Mouse (Mus musculus) heart, embryonic 10.5 days (tissue): Measurements from ENCODE around the gene Map4k5. TPM values are rescaled to one million over a fixed set of nuclear protein-coding genes. Genes with fewer than 3 reads are reported as not detected.

ENCODE experiments used
- DNase-seq: peaks from one replicate; pipeline ENCODE4 v3.0.0-alpha.2; 2017; ENCODE audit warnings: low spot score
- H3K27ac ChIP-seq: fragments of 300-500 bp; sonication (generic); 2 replicates; pipeline ENCODE4 v1.5.1; 2016; ENCODE audit warnings: mild to moderate bottlenecking
- H3K27me3 ChIP-seq: fragments of 300-500 bp; sonication (generic); 2 replicates; pipeline ENCODE4 v1.6.1; 2016; ENCODE audit warnings: mild to moderate bottlenecking; ENCODE audit not compliant: poor library complexity, insufficient read depth, severe bottlenecking
- H3K36me3 ChIP-seq: fragments of 300-500 bp; sonication (generic); 2 replicates; pipeline ENCODE4 v1.6.1; 2016; ENCODE audit warnings: mild to moderate bottlenecking, moderate library complexity
- H3K4me1 ChIP-seq: fragments of 300-500 bp; sonication (generic); 2 replicates; pipeline ENCODE4 v1.6.1; 2016; ENCODE audit warnings: mild to moderate bottlenecking
- H3K4me3 ChIP-seq: fragments of 300-500 bp; sonication (generic); 2 replicates; pipeline ENCODE4 v1.5.1; 2016; ENCODE audit warnings: mild to moderate bottlenecking, moderate library complexity
- H3K9me3 ChIP-seq: fragments of 300-500 bp; sonication (generic); 2 replicates; pipeline ENCODE4 v1.6.1; 2016; ENCODE audit warnings: mild to moderate bottlenecking, moderate library complexity
- WGBS: fragments of 180-500 bp; shearing (Covaris S2); methylation state at CpG from one replicate; pipeline ENCODE4 v1.1.7; 2016; 5-methylcytosine and 5-hydroxymethylcytosine counted together
- polyA plus RNA-seq: library from polyadenylated mRNA; unstranded; fragments of >200 nt; fragmentation: Nextera tagmentation; extraction: Ambion mirVana; gene quantifications from 2 replicates; pipeline ENCODE4 v1.2.1, GENCODE M21; 2016

Map4k5 gene
- polyA plus RNA-seq, 1 experiment from 2014 or later = 32.3 TPM

- no peak for DNase-seq
- no peak overlapping the region for H3K27ac ChIP-seq
- H3K27me3 ChIP-seq = no peaks in the 10 kb centered on the region; the same call in 1 of the 2 replicates
- peaks cover 18% of the 10 kb centered on the region for H3K4me1 ChIP-seq
- H3K36me3 ChIP-seq = no peaks in the 10 kb centered on the region
- no peaks in the 10 kb centered on the region for H3K9me3 ChIP-seq
- no peak overlapping the region for H3K4me3 ChIP-seq
- 87% methylated on average over 5 of the region's 5 CpGs for WGBS
These were observed 104.6 kb downstream of the Map4k5 start for GRCm38 (mm10) chr12:69788380-69788779.

DNA sequence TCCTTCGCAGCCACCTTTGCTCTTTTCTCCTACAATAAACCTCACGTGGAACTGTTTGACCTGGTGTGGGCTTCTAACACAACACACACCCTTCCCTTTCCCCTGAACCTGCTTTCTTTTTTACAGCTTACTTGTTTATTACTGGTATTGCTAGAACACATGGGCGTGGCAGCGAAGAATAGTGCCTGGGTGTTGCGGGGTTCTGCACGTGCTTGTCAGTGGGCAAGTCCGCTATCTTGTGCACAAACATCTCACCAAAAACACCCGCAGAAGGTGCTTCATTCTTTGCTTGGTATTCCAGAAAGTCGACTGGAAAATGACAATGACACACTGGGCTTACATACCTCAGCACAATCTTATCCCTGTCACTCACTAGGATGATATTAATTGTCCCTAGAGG lies 107.5 kb downstream of the Map4k5 start:
- peaks cover 25% of the 10 kb centered on the region for H3K4me1 ChIP-seq
- DNase-seq = no peak
- H3K9me3 ChIP-seq = no peaks in the 10 kb centered on the region
- H3K36me3 ChIP-seq = no peaks in the 10 kb centered on the region
- 83% methylated on average over 9 of the region's 9 CpGs for WGBS
- H3K4me3 ChIP-seq = no peak overlapping the region
- H3K27me3 ChIP-seq = no peaks in the 10 kb centered on the region; the same call in 1 of the 2 replicates
- H3K27ac ChIP-seq = no peak overlapping the region

DNA sequence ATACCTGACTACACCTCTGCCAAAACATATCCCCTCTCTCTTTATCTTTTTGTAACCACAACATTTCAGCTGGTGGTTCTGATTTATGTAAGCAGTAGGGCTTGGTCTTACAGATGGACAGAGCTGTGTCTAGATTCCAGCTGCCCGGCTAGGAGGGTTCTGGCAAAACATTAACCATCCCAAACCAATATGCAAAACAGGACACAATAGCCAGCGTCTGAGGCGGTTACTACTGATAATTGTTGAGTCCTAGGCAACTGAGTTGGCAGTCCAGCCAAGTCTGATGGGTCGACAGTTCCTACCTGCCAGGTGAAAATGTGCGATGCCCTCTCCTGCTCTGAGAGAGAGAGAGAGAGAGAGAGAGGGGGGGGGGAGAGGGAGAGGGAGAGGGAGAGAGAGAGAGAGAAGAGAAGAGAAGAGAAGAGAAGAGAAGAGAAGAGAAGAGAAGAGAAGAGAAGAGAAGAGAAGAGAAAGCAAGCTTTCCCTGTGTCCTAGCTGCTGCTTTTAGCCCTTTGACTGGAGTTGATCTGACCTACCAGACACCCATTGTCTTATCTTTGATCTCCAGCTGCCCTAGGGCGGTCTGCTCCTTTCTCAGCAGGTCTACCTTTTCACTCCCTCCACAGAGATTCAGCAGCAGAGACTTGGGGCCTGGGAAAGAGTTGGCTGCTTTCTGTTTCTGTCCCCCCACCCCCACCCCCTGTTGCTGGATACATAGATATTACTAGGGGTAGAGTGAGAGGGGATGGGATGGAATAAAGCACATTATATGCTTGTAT lies 109.6 kb downstream of the Map4k5 start:
- 53% methylated on average over 6 of the region's 6 CpGs for WGBS
- peak overlapping the region; percentile 69; the same call in 1 of the 2 replicates for H3K27ac ChIP-seq
- no peaks in the 10 kb centered on the region for H3K36me3 ChIP-seq
- peak; percentile 85 for DNase-seq
- no peaks in the 10 kb centered on the region for H3K9me3 ChIP-seq
- no peak overlapping the region for H3K4me3 ChIP-seq
- peaks cover 21% of the 10 kb centered on the region for H3K4me1 ChIP-seq
- H3K27me3 ChIP-seq = no peaks in the 10 kb centered on the region

DNA sequence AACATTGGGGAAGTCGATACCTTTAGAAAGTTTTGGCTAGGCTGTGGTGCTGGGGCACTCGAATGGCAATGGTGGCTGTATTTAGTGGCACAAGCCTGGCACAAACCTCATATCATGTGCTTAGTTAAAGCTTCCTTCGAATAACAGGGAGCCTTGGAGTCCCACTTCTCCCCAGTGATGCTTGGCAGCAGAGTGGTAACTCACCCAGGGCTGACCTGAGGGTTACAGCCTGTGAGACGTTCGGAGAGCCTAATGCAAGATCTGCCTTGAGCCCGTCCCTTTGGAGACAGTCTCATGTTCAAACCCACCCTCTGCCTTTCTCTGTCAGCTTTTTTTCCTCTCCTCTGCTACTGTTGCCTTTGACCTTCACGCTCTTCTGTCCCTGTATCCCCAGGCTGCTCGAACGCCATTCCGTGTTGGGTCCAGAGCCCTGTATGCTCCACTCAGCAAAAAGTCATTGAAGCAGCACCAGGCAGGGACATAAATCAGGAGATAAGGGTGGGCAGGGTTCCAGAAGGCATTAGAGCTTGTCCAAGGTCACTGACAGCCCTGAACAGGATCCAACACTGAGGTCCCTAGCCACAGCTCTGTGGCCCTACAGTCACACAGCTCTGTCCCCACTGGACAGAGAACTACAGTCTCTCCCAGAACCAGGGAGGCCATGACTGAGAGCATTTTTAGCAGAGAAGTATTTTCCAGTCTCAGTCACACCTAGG lies 110.9 kb downstream of the Map4k5 start:
- Histone ChIP-seq H3K36me3 (no peaks in the 10 kb centered on the region), H3K4me3 (no peak overlapping the region), H3K27me3 (no peaks in the 10 kb centered on the region), H3K27ac (peak overlapping the region; percentile 72), H3K9me3 (no peaks in the 10 kb centered on the region), H3K4me1 (peaks cover 24% of the 10 kb centered on the region)
- WGBS = 77% methylated on average over 10 of the region's 10 CpGs
- DNase-seq = no peak

DNA sequence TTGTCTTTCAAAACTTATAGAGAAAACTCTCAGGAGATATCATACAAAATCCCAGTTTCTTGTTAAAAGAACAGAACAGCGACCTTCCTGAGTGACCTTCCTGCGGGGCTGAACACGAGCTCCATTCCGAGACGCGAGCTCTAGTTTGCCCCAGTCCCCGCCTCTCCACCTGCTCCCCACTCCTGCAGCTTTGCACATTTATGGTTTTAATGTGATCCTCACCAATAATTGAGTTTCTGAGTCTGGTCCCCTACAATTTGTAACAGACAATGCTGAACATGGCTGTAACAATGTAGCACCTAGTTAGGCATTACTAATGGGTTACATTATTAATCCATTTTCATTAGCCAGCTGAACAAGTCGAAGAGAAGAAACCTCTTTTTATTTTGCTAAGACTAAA lies 111.5 kb downstream of the Map4k5 start:
- H3K27ac ChIP-seq = no peak overlapping the region
- H3K36me3 ChIP-seq = no peaks in the 10 kb centered on the region
- DNase-seq = no peak
- H3K4me1 ChIP-seq = peaks cover 30% of the 10 kb centered on the region
- no peak overlapping the region for H3K4me3 ChIP-seq
- 86% methylated on average over 8 of the region's 8 CpGs for WGBS
- no peaks in the 10 kb centered on the region for H3K27me3 ChIP-seq
- H3K9me3 ChIP-seq = no peaks in the 10 kb centered on the region

DNA sequence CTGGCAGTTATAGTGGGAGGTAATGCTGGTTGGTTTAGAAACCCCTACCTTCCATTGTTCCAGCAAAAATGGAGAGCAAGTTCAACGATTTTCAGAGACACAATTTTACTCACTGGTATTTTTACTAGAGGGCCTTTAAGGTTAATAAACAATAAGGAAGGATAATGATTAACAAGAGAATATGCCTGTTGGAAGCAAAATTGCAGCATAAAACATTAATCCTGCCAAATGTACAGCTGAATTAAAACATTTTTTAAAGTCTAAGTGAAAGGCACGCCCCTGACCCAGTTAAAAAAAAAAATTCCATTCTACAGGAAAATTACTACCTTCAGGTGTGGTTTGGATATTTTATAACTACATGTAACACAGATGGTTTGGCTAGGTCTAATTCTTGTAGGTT lies 115.0 kb downstream of the Map4k5 start:
- Histone ChIP-seq H3K27ac (no peak overlapping the region), H3K27me3 (no peaks in the 10 kb centered on the region), H3K36me3 (no peaks in the 10 kb centered on the region), H3K4me3 (no peak overlapping the region), H3K4me1 (peaks cover 22% of the 10 kb centered on the region), H3K9me3 (no peaks in the 10 kb centered on the region)
- DNase-seq = no peak
- 76% methylated on average over 2 of the region's 2 CpGs for WGBS

GRCm38 (mm10) chr12:69777341-69777730 lies 115.7 kb downstream of the Map4k5 start:
- Histone ChIP-seq H3K4me3 (no peak overlapping the region), H3K4me1 (peaks cover 19% of the 10 kb centered on the region), H3K9me3 (no peaks in the 10 kb centered on the region), H3K27me3 (no peaks in the 10 kb centered on the region), H3K27ac (no peak overlapping the region), H3K36me3 (no peaks in the 10 kb centered on the region)
- WGBS = 84% methylated on average over 6 of the region's 6 CpGs
- DNase-seq = no peak

- no peaks in the 10 kb centered on the region for H3K36me3 ChIP-seq
- no peak for DNase-seq
- WGBS = 68% methylated on average over 11 of the region's 11 CpGs
These were observed 116.2 kb downstream of the Map4k5 start for GRCm38 (mm10) chr12:69776607-69777340.

DNA sequence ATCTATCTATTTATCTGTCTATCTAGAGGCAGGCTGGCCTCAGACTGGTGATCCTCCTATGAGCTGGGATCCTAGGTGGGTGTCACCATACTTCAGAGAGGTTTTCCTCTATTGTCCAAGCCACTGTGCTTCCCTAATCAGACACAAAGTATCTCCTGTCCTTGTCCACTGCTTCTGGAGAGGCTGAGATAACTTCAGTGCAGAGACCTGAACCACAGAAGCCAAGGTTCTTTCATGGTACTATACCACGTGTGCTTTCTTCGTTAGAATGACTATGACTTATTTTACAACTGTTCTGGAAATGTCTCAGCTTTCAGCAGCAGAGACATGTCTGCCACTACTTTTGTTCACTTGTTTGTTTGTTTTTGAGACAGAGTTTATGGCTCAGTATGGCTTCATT lies 124.2 kb downstream of the Map4k5 start:
- 78% methylated on average over 2 of the region's 2 CpGs for WGBS
- H3K27ac ChIP-seq = no peak overlapping the region
- H3K4me3 ChIP-seq = no peak overlapping the region
- H3K4me1 ChIP-seq = peaks cover 19% of the 10 kb centered on the region
- H3K9me3 ChIP-seq = no peaks in the 10 kb centered on the region
- H3K36me3 ChIP-seq = no peaks in the 10 kb centered on the region
- no peak for DNase-seq
- H3K27me3 ChIP-seq = no peaks in the 10 kb centered on the region

More at GRCm38 (mm10) chr12:69776607-69777340, 116.2 kb downstream of the Map4k5 start:
- no peaks in the 10 kb centered on the region for H3K9me3 ChIP-seq
- peaks cover 14% of the 10 kb centered on the region for H3K4me1 ChIP-seq
- H3K4me3 ChIP-seq = no peak overlapping the region
- H3K27me3 ChIP-seq = no peaks in the 10 kb centered on the region
- H3K27ac ChIP-seq = 0 out of 2 replicates have a peak overlapping the region, but pooled peaks have one; percentile 22

GRCm38 (mm10) chr12:69767476-69768258 lies 125.3 kb downstream of the Map4k5 start:
- DNase-seq = no peak
- H3K27ac ChIP-seq = no peak overlapping the region
- WGBS = 54% methylated on average over 9 of the region's 9 CpGs

DNA sequence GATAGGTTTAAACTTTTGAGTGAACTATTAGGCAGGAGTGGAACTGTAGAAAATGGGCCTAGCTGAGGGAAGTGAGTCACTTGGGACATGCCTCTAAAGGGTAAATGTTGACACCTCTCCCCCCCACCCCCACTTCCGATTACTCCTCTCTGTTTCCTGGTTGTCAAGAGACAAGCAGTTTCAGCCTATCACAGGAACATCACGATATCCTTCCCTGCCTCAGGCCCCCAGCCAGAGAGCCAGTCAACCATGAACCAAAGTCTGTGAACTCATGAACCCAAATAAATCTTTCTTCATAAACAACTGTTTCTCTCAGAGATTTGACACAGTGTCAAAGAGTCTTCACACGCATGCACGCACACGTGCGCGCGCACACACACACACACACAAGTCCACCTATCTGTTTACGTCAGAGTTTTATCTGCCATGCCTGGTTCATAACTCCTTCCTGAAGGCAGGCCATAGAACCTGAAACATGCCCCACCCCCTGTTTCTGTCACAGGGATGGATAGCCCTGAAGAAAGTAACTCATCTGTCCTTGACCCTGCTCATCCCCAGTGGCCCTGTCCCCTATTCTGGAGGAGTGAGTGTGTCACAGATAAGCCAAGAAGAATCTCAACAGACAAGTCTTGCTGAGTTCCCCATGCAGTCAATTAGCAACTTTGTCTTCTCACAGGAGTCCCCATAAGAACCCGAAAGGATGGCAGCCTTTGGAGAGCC lies 126.7 kb downstream of the Map4k5 start:
- Histone ChIP-seq H3K36me3 (no peaks in the 10 kb centered on the region), H3K4me3 (no peak overlapping the region), H3K4me1 (peaks cover 19% of the 10 kb centered on the region), H3K27me3 (no peaks in the 10 kb centered on the region), H3K9me3 (no peaks in the 10 kb centered on the region), H3K27ac (0 out of 2 replicates have a peak overlapping the region, but pooled peaks have one; percentile 29)
- WGBS = 79% methylated on average over 10 of the region's 10 CpGs
- no peak for DNase-seq

More at GRCm38 (mm10) chr12:69767476-69768258, 125.3 kb downstream of the Map4k5 start:
- Histone ChIP-seq H3K36me3 (no peaks in the 10 kb centered on the region), H3K27me3 (no peaks in the 10 kb centered on the region), H3K4me3 (no peak overlapping the region), H3K4me1 (peaks cover 19% of the 10 kb centered on the region), H3K9me3 (no peaks in the 10 kb centered on the region)

- Histone ChIP-seq H3K4me1 (peaks cover 19% of the 10 kb centered on the region), H3K27me3 (no peaks in the 10 kb centered on the region), H3K9me3 (no peaks in the 10 kb centered on the region), H3K27ac (no peak overlapping the region), H3K4me3 (no peak overlapping the region), H3K36me3 (no peaks in the 10 kb centered on the region)
- no peak for DNase-seq
- 86% methylated on average over 9 of the region's 9 CpGs for WGBS
These were observed 127.5 kb downstream of the Map4k5 start for GRCm38 (mm10) chr12:69765543-69765942.
